Mouse (Mus musculus): ENCODE results near the gene Hnf4a.

The Hnf4a gene

DNA sequence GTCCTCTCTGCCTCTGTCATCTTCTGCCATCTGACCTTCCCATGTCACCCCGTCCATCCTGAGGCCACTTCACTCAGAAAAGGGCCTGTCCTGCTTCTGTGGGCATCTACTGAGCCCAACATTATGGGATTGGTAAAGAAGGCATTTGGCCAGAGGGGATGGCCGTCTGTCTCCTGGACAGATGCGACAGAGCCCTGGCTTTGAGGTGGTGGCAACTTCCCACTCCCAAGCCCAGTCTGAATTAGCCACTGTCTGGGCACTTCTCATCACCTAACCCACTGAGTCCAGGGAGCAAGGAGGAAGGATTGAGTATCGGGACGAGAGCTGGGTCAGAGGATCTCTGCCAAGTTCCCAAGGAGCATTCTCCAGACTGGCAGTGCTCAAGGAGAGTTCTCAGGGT, 14.6 kb upstream of the Hnf4a start, which contains the start of gene R3hdml:
Gene R3hdml (plus strand): TSS at position 301 of the 400 bp plus-strand sequence.
- no peak for DNase-seq

DNA sequence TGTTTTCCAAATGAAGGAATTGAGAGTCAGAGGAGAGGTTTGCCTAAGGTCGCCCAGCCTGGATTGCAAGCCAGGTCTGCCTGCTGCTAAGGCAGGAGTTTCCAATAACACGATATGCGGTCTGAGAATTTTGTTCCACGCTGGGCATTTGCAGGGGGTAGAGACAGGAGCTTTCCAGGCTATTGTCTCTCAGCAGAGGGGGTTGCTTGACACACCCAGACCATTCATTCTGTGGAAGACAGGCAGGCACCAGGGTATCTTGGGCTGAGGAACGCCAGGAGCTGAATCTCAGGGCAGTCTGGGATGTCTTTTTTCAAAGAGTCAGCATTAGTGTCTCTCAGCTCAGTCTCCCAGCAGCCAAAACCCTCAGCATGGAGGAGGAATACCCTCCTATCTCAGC, 13.6 kb upstream of the Hnf4a start:
- no peak for DNase-seq

DNA sequence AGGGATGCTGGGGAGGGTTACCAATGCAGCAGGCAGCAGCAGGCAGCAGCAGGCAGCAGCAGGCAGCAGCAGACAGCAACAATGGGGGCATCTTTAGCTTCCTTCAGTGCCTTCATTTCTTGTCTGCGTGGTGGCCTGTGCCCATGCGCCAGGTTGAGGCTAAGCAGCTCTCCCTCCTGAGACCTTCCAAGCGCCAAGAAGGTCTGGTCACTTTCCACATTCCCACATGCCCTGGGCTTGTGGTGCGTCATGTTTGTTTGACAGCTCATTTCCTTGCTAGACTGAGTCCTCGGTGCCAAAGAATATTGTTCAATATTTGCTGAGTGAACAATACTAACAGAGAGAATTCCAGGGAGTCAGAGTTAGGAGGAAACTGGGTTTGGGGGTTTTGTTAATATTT, 12.6 kb upstream of the Hnf4a start:
- no peak for DNase-seq

DNA sequence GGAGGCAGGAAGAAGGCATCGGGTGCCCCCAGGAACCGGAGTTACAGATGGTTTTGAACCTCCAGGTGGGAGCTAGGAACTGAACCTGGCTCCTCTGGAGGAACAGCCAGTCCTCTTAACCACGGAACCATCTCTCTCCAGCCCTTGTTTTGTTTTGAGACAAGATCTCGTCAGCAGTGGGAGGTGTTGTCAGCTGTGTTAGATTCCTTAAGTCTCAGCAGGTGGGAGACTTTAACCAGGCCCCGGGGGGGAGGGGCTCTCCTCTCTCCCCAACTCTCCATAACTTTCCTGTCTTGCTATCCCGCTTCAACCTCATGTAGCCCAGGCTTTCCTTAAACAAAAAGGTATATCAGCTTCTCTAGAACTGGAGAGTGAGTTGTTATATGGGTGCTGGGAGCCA, 12.2 kb upstream of the Hnf4a start:
- no peak for DNase-seq

DNA sequence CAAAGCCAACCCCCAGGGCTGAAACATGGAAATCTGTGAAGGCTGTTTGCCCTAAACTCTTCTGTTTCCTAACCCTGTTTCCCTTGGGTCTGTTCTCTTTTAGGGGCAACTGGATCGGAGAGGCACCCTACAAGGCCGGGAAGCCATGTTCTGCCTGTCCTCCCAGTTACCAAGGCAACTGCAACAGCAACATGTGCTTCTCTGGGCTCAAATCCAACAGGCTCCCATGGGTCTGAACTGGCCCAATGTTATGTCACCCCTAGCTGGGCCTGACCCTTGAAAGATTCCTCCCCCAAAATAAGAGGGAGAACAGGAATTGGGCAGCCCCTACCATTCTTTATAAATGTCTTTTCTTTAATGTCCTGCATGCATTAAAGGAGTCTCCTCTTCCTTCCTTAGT, 4.4 kb upstream of the Hnf4a start:
- DNase-seq: no peak

GRCm38 (mm10) chr2:163503191-163503590, 3.4 kb upstream of the Hnf4a start:
- no peak for DNase-seq

GRCm38 (mm10) chr2:163525761-163526243, 19.2 kb downstream of the Hnf4a start:
- DNase-seq: no peak

DNA sequence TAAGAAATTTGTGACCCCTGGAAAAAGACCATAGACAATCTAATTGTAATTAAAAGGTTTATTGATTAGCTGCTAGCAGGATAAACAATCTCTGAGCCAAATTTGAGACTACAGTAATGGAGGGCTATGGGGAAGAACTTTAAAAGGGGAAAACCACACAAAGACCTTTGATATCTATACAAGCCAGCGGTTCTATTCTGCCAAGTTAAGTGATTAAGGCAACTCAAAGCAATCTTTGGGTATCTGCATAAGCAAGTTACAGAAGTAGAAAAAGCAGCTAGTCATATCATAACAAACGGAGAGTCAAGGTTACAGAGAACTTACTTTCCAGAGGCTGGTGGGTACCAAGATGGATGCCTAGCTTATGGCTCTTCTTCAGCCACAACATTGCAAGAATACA, 20.9 kb downstream of the Hnf4a start:
- no peak for DNase-seq

DNA sequence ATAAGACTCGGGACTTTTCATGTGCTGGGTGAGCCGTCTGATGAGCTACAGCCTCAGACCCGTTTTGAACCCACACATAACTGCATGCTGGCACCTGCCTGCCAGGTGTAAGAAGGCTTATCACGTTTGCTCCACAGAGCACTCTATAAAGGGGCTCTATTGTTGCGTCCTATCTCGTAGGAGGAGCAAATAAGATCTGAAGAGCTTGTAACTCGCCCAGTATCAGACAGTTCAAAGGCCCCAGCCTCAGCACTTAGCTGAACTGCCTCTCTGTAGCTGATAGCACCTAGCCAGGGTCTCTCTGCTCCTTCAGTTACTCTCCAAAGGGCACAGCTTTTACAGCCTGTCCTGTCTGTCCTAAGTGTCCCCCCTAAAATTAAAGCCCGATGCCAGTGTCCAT, 23.8 kb downstream of the Hnf4a start:
- no peak for DNase-seq

DNA sequence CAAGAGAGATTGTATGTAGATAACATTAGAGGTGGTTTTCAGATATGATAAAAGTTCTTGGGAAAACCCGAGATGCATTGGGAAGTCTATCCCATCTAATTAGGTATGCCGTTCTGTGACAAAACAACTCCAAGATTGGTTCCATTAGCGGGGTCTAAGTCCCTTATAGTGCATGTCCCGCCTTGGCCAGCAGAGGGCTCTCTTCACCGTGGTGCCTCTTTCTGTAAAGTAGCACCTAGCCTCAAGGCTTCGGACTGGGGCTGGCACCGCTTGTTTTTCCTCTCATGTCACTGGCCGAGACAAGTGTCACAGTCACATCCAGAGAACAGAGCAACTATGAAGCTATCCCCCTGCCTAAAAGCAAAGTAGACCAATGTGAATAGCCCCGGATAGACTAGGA, 25.3 kb downstream of the Hnf4a start:
- DNase-seq: peak; percentile 77

GRCm38 (mm10) chr2:163533226-163533625, 26.6 kb downstream of the Hnf4a start:
- no peak for DNase-seq

DNA sequence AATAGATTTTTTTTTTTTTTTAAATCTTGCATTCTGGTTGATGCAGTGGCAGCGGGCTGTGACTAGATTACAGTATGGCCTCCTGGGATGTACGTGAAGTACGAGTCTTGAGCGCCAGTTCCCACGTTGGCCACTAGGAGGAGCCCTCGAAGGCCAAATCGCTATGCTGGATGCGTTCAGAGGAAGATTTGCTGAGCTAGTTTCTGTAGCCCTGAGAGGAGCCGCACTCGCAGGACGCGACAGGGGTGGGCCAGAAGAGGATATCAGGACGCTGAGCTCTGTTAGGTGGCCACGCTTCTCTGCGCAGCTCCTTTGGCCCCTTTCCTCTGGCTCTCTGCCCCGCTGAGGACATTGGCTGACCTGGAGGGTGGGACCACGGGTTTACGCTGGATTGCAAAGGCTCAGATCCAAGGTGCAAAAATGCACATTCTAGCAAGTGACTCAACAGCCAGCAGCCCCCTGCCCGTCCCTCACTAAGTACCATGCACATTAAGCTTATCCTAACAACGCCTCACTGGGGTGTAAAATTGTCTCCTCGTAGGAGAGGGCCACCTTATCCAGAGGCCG, 28.4 kb downstream of the Hnf4a start:
- peak; percentile 83 for DNase-seq

- no peak for DNase-seq
Measured at GRCm38 (mm10) chr2:163537443-163537842, 30.8 kb downstream of the Hnf4a start.

DNA sequence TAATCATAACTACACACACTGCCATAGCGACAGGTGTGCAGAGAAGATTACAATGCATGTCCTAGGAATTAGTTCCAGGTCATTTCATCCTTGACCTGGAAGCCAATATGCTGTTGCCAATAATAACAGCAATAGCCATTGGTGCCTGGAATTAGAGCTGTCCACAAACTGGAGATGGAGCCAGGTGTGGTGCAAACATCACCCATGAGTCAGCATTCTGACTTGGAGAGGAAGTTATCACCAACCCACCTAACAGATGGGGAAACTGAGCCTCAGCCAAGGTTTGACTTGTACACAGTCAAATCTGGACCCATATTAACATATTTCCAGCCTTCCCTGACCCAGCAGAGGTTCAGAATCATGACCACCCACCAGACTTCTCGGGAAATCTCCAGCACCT, 31.8 kb downstream of the Hnf4a start:
- no peak for DNase-seq

GRCm38 (mm10) chr2:163539321-163540040, 32.9 kb downstream of the Hnf4a start:
- DNase-seq: peak; percentile 45

DNA sequence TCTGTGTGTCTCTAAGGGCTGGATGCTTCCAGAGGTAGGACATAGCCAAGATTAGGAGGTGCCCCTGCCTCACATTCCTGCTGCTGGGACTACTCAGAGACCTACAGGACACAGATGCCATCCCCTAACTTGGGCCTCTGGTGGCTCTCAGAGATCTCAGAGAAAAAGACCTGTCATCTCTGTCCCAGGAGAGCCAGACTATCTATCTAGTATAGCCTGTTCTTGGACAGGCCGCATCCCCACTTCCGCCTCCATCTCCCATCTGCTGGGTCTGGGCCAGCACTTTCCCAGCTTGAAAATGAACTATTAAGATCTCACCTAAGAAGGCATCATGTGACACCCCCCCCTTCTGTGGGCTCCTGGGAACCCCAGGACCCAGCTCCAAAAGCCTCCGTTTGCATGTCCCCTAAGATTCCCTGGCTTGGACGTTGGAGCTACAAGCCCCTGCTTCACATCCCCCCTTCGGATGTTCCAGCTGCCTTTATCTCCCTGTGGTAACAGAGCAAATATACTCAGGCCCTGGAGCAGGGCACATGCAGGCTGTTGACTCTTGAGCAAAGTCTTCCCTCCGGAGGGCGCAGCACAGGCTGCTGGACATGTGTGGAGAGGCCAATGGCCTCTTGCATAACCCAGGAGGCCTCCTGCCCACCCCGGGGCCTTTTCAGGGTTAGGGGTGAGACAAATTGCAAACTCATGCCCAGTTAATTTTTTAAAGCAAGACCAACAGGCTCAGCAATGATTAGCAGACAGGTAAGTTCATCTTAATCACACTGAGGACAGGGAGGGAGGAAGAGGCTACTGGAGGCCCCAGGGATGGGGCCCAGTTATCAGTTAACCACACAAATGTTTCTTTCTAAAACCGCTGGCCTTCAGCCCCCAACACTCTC, 33.9 kb downstream of the Hnf4a start:
- DNase-seq: peak; percentile 71

DNA sequence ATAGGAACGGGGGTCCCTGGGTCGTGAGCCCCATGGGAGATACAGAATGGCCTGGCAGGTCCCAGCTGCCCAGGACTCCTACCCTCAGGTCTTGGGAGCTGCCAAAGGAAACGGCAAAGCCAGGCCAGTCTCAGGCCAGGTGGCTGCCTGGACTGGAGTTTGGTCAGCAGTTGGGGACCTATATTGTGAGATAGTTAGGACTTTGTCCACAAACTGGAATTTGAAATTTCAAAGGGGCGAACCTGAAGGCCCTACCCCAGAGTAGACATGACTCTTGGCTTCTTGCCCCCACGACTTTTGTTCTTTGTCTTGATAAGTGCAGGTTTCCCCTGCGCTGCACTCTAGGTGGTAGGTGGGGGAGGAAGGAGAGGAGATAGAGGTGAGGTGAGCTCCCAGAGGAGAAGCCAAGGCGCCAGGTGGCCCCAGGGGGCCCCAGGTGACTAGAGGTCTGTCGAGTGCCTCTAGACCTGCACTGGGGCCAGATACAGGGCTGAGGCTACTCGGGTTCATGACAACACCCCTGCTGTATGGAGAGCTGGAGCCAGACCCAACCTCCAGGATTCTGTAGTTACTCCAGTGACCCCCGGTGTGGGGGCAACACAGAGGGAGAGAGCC, 35.1 kb downstream of the Hnf4a start:
- DNase-seq: no peak

GRCm38 (mm10) chr2:163542674-163543073, 36.1 kb downstream of the Hnf4a start:
- DNase-seq: no peak

DNA sequence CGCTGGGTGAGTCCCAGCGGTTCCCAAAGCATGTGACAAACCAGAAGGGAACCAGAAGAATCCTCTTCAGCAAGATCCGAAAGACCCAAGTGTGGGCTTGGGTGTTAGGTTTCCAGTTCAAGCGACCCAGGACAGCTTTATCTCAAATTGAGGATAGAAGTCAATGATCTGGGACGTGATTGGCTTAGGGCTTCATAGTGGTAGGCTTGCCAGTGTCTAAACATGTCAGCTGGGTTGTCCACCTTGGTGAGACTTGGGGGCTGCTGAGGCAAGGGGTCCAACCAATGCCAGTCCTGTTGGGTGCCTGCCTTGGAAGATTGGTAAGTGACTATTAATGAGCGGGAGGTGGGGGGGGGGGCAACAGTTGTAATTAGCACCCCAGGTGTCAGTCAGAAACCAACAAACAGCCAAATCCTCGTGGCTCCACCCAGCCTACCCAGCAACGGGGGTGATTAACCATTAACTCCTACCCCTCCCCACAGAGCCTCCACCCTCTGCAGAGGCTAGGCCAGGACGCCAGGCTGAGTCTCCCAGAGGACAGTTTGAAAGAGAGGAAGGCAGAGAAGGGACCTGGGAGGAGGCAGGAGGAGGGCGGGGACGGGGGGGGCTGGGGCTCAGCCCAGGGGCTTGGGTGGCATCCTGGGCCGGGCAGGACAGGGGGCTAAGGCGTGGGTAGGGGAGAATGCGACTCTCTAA, 40.2 kb downstream of the Hnf4a start:
- peak; percentile 55 for DNase-seq

GRCm38 (mm10) chr2:163548822-163549221, 42.2 kb downstream of the Hnf4a start:
- DNase-seq: no peak

DNA sequence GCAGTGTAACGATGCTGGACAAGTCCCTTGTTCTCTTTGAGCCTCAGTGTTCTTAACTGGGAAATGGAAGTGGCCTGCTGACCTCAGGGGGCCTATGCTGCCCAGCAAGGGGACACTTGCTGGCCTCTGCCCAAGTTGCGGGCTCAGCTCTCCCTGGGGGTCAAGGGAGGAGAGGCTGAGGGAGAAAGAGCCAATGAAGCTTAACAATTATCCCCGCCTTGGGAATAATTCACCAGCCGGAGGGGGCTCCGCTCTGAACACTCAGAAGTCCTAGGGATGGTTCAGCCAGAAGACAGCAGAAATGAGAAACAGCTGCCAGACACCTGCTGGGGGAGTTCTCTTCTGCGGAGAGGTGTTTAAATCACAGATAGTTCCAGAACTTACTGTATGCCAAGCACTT, 43.2 kb downstream of the Hnf4a start:
- DNase-seq: no peak

DNA sequence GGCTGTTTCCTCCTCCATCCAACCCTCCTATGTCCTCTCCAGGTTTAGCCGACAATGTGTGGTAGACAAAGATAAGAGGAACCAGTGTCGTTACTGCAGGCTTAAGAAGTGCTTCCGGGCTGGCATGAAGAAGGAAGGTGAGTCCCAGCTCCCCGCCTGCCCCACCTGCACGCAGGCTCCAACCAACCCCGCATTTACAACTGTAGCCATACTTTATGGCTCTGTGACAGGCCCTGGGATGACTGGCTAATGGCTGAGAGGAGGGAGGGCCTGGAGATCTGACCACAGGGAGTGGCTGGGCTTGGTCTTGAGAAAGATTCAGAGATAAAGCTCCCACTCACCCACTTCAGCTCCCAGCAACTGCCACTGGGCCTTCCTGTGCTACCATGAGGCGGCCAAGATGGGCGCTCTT, 45.9 kb downstream of the Hnf4a start:
- peak; percentile 24 for DNase-seq
